Comparison of ENCODE assay signal across 9 mouse cellular contexts in genomic region chr4:152173041-152173440, GRCm38 (mm10). TPM values are rescaled to one million over a fixed set of nuclear protein-coding genes. Genes with fewer than 3 reads are reported as not detected.
DNase-seq lines count a peak whose midpoint lies in the region; ATAC-seq and TF ChIP-seq lines count a peak whose summit lies in the region.
"Had no signal": no experiment of that assay in that cellular context is flagged by ENCODE, and none has a peak within 500 bp of the region (broad histone marks: within the 10 kb centered on the region; RNA-seq: fewer than 3 reads in every experiment).

No protein-coding gene starts in this region.

- WGBS in stomach, postnatal 0 days, result 4% methylated on average over 5 of the region's 5 CpGs

- H3K4me2 ChIP-seq in stomach, postnatal 0 days (replicated peaks; ENCODE audit: low read depth), result no peak overlapping the region

- peak; percentile 80 to 93 for DNase-seq in heart, adult 18-20 months
- no peak for DNase-seq in heart, postnatal 25 days (ENCODE audit: low spot score)
- peak; percentile 50 for DNase-seq in Muller cell, postnatal 12 days (ENCODE audit: inconsistent ontology term)
- DNase-seq in cerebellum, postnatal 10 days, result peak; percentile 89 to 92
- DNase-seq in heart, adult 8-10 months (ENCODE audit: low spot score), result peak; percentile 86
- peak; percentile 86 to 87 for DNase-seq in left cerebral cortex, adult 18-20 months (ENCODE audit: low spot score in 2 of 2)
- DNase-seq in monocyte, adult 2 months (ENCODE audit: low read depth in 1 of 2, low spot score in 2 of 2), result peak; percentile 44 to 69
- peak; percentile 75 for DNase-seq in stomach, postnatal 0 days (ENCODE audit: low spot score)

- no peak overlapping the region for H3K27ac ChIP-seq in stomach, postnatal 0 days (replicated peaks)

- no peak overlapping the region for H3K4me3 ChIP-seq in stomach, postnatal 0 days (ENCODE audit: low read depth, low read length)
- H3K4me3 ChIP-seq: megakaryocyte, embryonic 14.5 days had no signal

- H3K27me3 ChIP-seq in stomach, postnatal 0 days (ENCODE audit: control insufficient read depth, insufficient read depth, low read length), result no peaks in the 10 kb centered on the region

- TF ChIP-seq CTCF in stomach, postnatal 0 days (IDR thresholded peaks at IDR 0.05; ENCODE audit: low read depth), result peak; percentile 95

- intact Hi-C loops in heart, postnatal 25 days (cut with DNase I), result loop anchor here (1.0 to 5.0 kb wide), 4 partner anchors 39 to 319 kb away; no protein-coding TSS in a partner anchor

- ATAC-seq in stomach, postnatal 0 days (ENCODE audit: low FRiP score, low TSS enrichment), result no peak

- H3K36me3 ChIP-seq in stomach, postnatal 0 days (ENCODE audit: control insufficient read depth, insufficient read depth, low read length), result no peaks in the 10 kb centered on the region

- H3K4me1 ChIP-seq in stomach, postnatal 0 days (replicated peaks; ENCODE audit: control insufficient read depth, insufficient read depth), result 0 out of 2 replicates have a peak, but pooled peaks cover 2% of the 10 kb centered on the region

- TF ChIP-seq EP300 in stomach, postnatal 0 days (optimal IDR thresholded peaks at IDR 0.05), result no peak

- no peak overlapping the region for H3K9ac ChIP-seq in stomach, postnatal 0 days (ENCODE audit: low read length)

- H3K9me3 ChIP-seq in stomach, postnatal 0 days (ENCODE audit: control insufficient read depth, low read length), result no peaks in the 10 kb centered on the region

RNA-seq across cellular contexts. Expression of gene Acot7, which starts 4.9 kb away (rescaled TPM):
- 10 to 100 TPM; 61.9 to 66.2 TPM for total RNA-seq in heart, adult 18-20 months (2021)
- total RNA-seq in heart, postnatal 25 days (2021), result 10 to 100 TPM; 53.4 to 58.8 TPM
- 10 to 100 TPM; 63.9 to 80.9 (median 69.3) TPM for total RNA-seq in heart, adult 8-10 months (2022)
- total RNA-seq in left cerebral cortex, adult 18-20 months (2021), result 100 to 1,000 TPM; 328 to 345 TPM
- polyA plus RNA-seq in stomach, postnatal 0 days (2015; fragmentation: Nextera tagmentation; extraction: Ambion mirVana), result 51.7 and 55.0 TPM in 2 replicates

RNA-seq across cellular contexts. Expression of gene Hes2, which starts 14.4 kb away (rescaled TPM):
- not detected for total RNA-seq in heart, adult 18-20 months (2021)
- not detected for total RNA-seq in heart, postnatal 25 days (2021)
- total RNA-seq in heart, adult 8-10 months (2022), result not detected
- total RNA-seq in left cerebral cortex, adult 18-20 months (2021), result not detected
- 0.52 and 0.87 TPM in 2 replicates for polyA plus RNA-seq in stomach, postnatal 0 days (2015; fragmentation: Nextera tagmentation; extraction: Ambion mirVana)

RNA-seq across cellular contexts. Expression of gene Espn, which starts 20.9 kb away (rescaled TPM):
- 1 to 10 TPM; 2.5 to 2.7 TPM for total RNA-seq in heart, adult 18-20 months (2021)
- total RNA-seq in heart, postnatal 25 days (2021), result 1 to 10 TPM; 1.7 to 2.2 TPM
- total RNA-seq in heart, adult 8-10 months (2022), result 1 to 10 TPM; 2.6 to 3.5 (median 3.0) TPM
- total RNA-seq in left cerebral cortex, adult 18-20 months (2021), result 1 to 10 TPM; 3.0 to 3.4 TPM
- 13.8 and 14.4 TPM in 2 replicates for polyA plus RNA-seq in stomach, postnatal 0 days (2015; fragmentation: Nextera tagmentation; extraction: Ambion mirVana)

RNA-seq across cellular contexts. Expression of gene Tnfrsf25, which starts 57.3 kb away (rescaled TPM):
- 1 to 10 TPM; 1.4 to 1.6 TPM for total RNA-seq in heart, adult 18-20 months (2021)
- total RNA-seq in heart, postnatal 25 days (2021), result 1 to 10 TPM; 2.9 to 3.0 TPM
- total RNA-seq in heart, adult 8-10 months (2022), result 1 to 10 TPM; 1.1 to 3.2 (median 1.8) TPM
- 10 to 100 TPM; 19.0 to 20.7 TPM for total RNA-seq in left cerebral cortex, adult 18-20 months (2021)
- 0.49 and 0.96 TPM in 2 replicates for polyA plus RNA-seq in stomach, postnatal 0 days (2015; fragmentation: Nextera tagmentation; extraction: Ambion mirVana)

Comparison
In these comparisons a context has a peak if more than half of its experiments do, and no peak if none do; other contexts are left out.
1. RNA of gene Acot7, which starts 4.9 kb away (total RNA-seq): 328 to 345 TPM in left cerebral cortex, adult 18-20 months; 63.9 to 80.9 TPM in heart, adult 8-10 months, 61.9 to 66.2 TPM in heart, adult 18-20 months and 53.4 to 58.8 TPM in heart, postnatal 25 days; every median in the first group is over 4 times any median in the second.